Mouse (Mus musculus): ENCODE measurements at regions not wholly inside any gene's neighbourhood (a gene's known extent, or its start where the extent isn't known, plus 50 kb on each side); places are given as distances from the start of the nearest gene placed in this dataset.

DNA sequence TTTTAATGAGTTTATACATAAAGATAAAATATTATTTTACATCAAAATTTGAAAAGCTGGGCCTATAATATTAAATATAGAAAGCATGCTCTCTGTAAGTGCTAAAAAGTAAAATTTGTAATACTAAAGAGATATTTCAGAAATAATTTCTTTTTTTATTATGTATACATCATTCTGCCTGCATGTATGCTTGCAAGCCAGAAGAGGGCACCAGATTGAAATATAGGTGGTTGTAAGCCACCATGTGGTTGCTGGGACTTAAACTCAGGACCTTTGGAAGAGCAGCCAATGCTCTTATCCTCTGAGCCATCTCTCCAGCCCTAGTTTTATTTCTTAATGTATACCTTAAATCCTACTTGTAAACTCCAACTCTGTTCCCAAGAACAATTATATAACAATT is 231.7 kb upstream of the Pitrm1 start:
- ATAC-seq (ENCODE audit: insufficient read depth, low FRiP score, low TSS enrichment) (no peak), DNase-seq (ENCODE audit: low spot score) (no peak)
- H3K36me3 ChIP-seq (ENCODE audit: control insufficient read depth, insufficient read depth, low read length): no peaks in the 10 kb centered on the region
- no peak overlapping the region for H3K9ac ChIP-seq (ENCODE audit: low read length)
- H3K4me1 ChIP-seq (ENCODE audit: control insufficient read depth, insufficient read depth, low read length): no peaks in the 10 kb centered on the region
- no peak overlapping the region for H3K27ac ChIP-seq (ENCODE audit: low read depth, low read length)
- H3K4me2 ChIP-seq (ENCODE audit: low read depth): no peak overlapping the region
- H3K4me3 ChIP-seq (ENCODE audit: low read depth, low read length): no peak overlapping the region
- H3K27me3 ChIP-seq (ENCODE audit: control insufficient read depth, insufficient read depth, low read length): no peaks in the 10 kb centered on the region
- no peaks in the 10 kb centered on the region for H3K9me3 ChIP-seq (ENCODE audit: control insufficient read depth, low read length)

DNA sequence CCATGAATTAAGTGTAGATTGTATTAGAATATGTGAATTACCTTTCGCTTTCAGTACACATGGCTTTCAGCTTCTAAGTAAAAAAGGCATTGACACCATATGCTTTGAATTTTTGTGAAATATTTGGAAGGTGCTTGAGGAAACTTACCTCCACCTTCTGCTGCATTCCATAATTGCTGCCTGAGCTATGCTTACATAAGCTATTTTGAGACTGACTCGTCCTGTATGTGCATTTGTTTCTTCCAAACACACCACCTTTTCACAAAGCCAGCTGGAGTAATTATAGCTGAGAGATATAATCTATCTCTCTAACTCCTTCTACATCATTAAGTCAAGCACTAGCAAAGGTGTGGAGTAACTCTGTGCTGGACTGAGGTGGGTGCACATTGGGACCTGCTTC is 224.0 kb upstream of the Pitrm1 start:
- H3K9ac ChIP-seq (ENCODE audit: low read length): no peak overlapping the region
- no peak overlapping the region for H3K27ac ChIP-seq (ENCODE audit: low read depth, low read length)
- ATAC-seq (ENCODE audit: insufficient read depth, low FRiP score, low TSS enrichment) (no peak), DNase-seq (ENCODE audit: low spot score) (no peak)
- no peaks in the 10 kb centered on the region for H3K4me1 ChIP-seq (ENCODE audit: control insufficient read depth, insufficient read depth, low read length)
- no peaks in the 10 kb centered on the region for H3K9me3 ChIP-seq (ENCODE audit: control insufficient read depth, low read length)
- WGBS: 90% methylated on average over 2 of the region's 2 CpGs
- H3K27me3 ChIP-seq (ENCODE audit: control insufficient read depth, insufficient read depth, low read length): no peaks in the 10 kb centered on the region
- H3K4me3 ChIP-seq (ENCODE audit: low read depth, low read length): no peak overlapping the region
- H3K4me2 ChIP-seq (ENCODE audit: low read depth): no peak overlapping the region
- H3K36me3 ChIP-seq (ENCODE audit: control insufficient read depth, insufficient read depth, low read length): no peaks in the 10 kb centered on the region

DNA sequence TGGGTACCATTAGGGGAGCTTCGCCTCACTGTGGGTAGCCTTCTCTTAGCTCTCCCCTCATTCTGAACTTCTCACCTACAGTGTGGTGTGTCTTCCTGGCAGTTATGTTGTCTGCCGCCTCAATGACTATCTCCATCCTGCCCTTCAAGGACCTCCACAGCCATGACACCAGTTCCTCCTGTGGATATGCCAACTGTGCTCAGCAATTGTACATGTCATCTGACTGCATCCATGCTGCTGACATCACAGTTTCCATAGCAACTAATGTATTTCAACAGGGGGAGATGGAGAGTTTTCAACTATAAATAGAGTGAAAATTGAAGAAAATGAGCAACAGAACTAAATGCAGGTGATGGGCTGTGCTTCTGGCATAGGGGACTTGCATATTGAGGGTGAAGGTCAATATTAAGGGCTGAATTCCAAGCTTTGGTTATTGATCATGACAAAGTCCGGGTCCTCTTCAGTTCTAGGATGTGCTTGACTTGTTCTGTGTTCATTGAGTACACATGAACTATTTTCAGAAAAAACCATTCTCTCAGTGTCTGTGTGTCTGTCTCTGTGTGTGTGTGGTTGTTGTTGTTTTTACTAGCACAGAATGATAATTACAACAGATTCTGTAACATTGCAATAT is 217.5 kb upstream of the Pitrm1 start:
- DNase-seq (ENCODE audit: low spot score): no peak
- H3K36me3 ChIP-seq (ENCODE audit: control insufficient read depth, insufficient read depth, low read length): no peaks in the 10 kb centered on the region
- 92% methylated on average over 3 of the region's 3 CpGs for WGBS

DNA sequence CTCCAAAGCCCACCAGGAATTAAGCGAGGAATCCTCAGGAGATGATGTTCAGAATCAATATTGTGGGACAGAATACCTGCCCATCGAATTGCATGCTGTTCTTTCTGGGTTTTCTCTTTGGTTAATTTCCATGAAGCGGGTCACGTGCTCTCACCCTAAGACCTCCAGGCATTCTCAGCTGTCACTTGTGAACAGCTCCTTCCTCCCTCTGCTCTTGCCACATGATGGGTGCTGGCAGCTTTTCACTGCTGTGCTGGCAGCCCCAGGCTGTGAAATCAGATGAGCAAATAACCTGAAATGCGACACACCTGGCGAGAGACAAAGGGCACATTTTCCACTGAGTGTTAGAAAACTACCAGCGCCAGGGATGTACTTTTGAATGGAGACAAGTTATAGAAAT is 207.8 kb upstream of the Pitrm1 start:
- DNase-seq (ENCODE audit: low spot score) (no peak), ATAC-seq (ENCODE audit: insufficient read depth, low FRiP score, low TSS enrichment) (no peak)
- no peak overlapping the region for H3K9ac ChIP-seq (ENCODE audit: low read length)
- H3K4me2 ChIP-seq (ENCODE audit: low read depth): no peak overlapping the region
- WGBS: 82% methylated on average over 7 of the region's 7 CpGs
- no peak overlapping the region for H3K27ac ChIP-seq (ENCODE audit: low read depth, low read length)
- no peaks in the 10 kb centered on the region for H3K27me3 ChIP-seq (ENCODE audit: control insufficient read depth, insufficient read depth, low read length)
- H3K4me3 ChIP-seq (ENCODE audit: low read depth, low read length): no peak overlapping the region
- H3K4me1 ChIP-seq (ENCODE audit: control insufficient read depth, insufficient read depth, low read length): no peaks in the 10 kb centered on the region
- H3K9me3 ChIP-seq (ENCODE audit: control insufficient read depth, low read length): no peaks in the 10 kb centered on the region
- H3K36me3 ChIP-seq (ENCODE audit: control insufficient read depth, insufficient read depth, low read length): no peaks in the 10 kb centered on the region

More for the DNA sequence above, 217.5 kb upstream of the Pitrm1 start:
- no peak overlapping the region for H3K9ac ChIP-seq (ENCODE audit: low read length)
- H3K4me2 ChIP-seq (ENCODE audit: low read depth): no peak overlapping the region
- no peak for ATAC-seq (ENCODE audit: insufficient read depth, low FRiP score, low TSS enrichment)
- H3K27ac ChIP-seq (ENCODE audit: low read depth, low read length): no peak overlapping the region
- no peaks in the 10 kb centered on the region for H3K4me1 ChIP-seq (ENCODE audit: control insufficient read depth, insufficient read depth, low read length)
- H3K4me3 ChIP-seq (ENCODE audit: low read depth, low read length): no peak overlapping the region
- no peaks in the 10 kb centered on the region for H3K27me3 ChIP-seq (ENCODE audit: control insufficient read depth, insufficient read depth, low read length)
- no peaks in the 10 kb centered on the region for H3K9me3 ChIP-seq (ENCODE audit: control insufficient read depth, low read length)

DNA sequence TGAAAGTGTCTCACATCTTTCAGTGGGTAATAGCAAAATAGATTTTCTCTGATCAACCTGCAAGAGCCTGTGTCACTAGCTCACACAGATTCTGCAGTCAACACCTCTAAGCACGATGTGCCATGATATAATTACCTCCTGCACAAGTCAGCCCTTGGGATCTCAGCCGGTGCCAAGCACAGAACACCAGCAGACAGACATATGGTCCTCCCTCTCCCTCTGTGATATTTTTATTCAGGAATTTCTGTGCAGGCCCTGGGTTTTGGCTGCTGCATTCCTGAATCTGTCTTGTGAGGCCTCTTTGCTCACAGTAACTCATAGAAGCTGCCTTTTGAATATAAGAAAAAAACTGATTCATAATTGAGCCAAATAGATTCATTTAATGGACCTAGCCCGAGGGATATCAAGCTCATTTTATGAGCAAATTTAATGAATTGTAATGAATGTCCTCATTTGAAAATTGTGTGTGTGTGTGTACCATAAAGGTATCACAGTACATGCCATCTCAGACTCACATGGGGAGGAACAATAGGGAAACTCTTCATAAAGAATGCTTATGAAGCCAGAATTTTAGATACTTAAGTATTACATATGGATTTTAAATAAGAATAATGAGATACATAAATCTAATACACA is 206.7 kb upstream of the Pitrm1 start:
- no peaks in the 10 kb centered on the region for H3K36me3 ChIP-seq (ENCODE audit: control insufficient read depth, insufficient read depth, low read length)
- no peak for ATAC-seq (ENCODE audit: insufficient read depth, low FRiP score, low TSS enrichment)
- no peak overlapping the region for H3K9ac ChIP-seq (ENCODE audit: low read length)
- H3K4me3 ChIP-seq (ENCODE audit: low read depth, low read length): no peak overlapping the region
- H3K9me3 ChIP-seq (ENCODE audit: control insufficient read depth, low read length): no peaks in the 10 kb centered on the region
- H3K4me2 ChIP-seq (ENCODE audit: low read depth): no peak overlapping the region
- no peaks in the 10 kb centered on the region for H3K27me3 ChIP-seq (ENCODE audit: control insufficient read depth, insufficient read depth, low read length)
- no peaks in the 10 kb centered on the region for H3K4me1 ChIP-seq (ENCODE audit: control insufficient read depth, insufficient read depth, low read length)
- WGBS: 76% methylated on average over 3 of the region's 3 CpGs
- DNase-seq (ENCODE audit: low spot score): no peak
- H3K27ac ChIP-seq (ENCODE audit: low read depth, low read length): no peak overlapping the region

DNA sequence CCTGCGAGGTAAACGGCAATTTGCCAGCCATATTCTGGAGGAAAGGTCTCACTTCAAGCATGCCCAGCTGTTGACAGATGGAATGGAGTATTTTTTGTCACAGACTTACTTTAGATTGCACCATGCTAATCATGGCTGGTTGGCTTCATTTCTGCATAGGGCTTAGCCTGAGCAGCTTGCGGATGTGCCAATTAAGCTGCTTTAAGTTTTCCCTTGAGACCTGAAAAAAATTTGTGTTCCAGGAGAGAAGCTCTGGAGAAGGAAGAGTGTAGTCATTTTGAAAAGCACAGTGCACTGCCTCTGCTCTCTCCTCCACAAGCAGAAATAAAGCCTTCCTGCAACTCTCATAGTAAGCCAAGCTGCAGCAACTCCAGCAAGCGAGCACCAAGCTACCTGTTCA is 182.8 kb upstream of the Pitrm1 start:
- no peak for DNase-seq (ENCODE audit: low spot score)
- 95% methylated on average over 4 of the region's 4 CpGs for WGBS
- H3K4me3 ChIP-seq (ENCODE audit: low read depth, low read length): no peak overlapping the region
- H3K9ac ChIP-seq (ENCODE audit: low read length): no peak overlapping the region
- H3K27ac ChIP-seq (ENCODE audit: low read depth, low read length): no peak overlapping the region
- H3K4me2 ChIP-seq (ENCODE audit: low read depth): no peak overlapping the region
- H3K9me3 ChIP-seq (ENCODE audit: control insufficient read depth, low read length): no peaks in the 10 kb centered on the region
- no peaks in the 10 kb centered on the region for H3K4me1 ChIP-seq (ENCODE audit: control insufficient read depth, insufficient read depth, low read length)
- ATAC-seq (ENCODE audit: insufficient read depth, low FRiP score, low TSS enrichment): no peak
- H3K36me3 ChIP-seq (ENCODE audit: control insufficient read depth, insufficient read depth, low read length): no peaks in the 10 kb centered on the region
- H3K27me3 ChIP-seq (ENCODE audit: control insufficient read depth, insufficient read depth, low read length): no peaks in the 10 kb centered on the region

DNA sequence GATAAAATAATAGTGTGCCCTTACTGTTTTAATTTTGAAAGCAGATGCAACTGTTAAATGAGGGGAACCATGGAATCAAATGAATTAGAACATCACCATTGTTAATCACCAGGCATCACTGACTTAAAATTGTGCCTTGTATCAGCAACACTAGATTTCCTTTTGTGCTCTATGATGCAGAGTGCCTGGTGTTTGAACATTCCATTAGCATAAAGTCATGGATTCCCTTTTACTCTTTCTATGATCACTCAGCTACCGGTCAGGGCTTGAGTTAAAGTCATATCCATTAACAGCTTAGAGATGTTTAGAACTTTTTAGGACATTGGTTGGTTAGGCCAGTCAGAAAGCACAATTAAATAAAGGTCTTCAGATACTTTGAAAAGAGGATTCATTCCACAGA is 180.3 kb upstream of the Pitrm1 start:
- DNase-seq (ENCODE audit: low spot score): no peak
- WGBS: 90% methylated on average over 1 of the region's 1 CpGs
- H3K9me3 ChIP-seq (ENCODE audit: control insufficient read depth, low read length): no peaks in the 10 kb centered on the region
- no peak overlapping the region for H3K4me2 ChIP-seq (ENCODE audit: low read depth)
- no peaks in the 10 kb centered on the region for H3K36me3 ChIP-seq (ENCODE audit: control insufficient read depth, insufficient read depth, low read length)
- no peaks in the 10 kb centered on the region for H3K27me3 ChIP-seq (ENCODE audit: control insufficient read depth, insufficient read depth, low read length)
- no peaks in the 10 kb centered on the region for H3K4me1 ChIP-seq (ENCODE audit: control insufficient read depth, insufficient read depth, low read length)
- H3K9ac ChIP-seq (ENCODE audit: low read length): no peak overlapping the region
- no peak overlapping the region for H3K4me3 ChIP-seq (ENCODE audit: low read depth, low read length)
- H3K27ac ChIP-seq (ENCODE audit: low read depth, low read length): no peak overlapping the region
- no peak for ATAC-seq (ENCODE audit: insufficient read depth, low FRiP score, low TSS enrichment)

DNA sequence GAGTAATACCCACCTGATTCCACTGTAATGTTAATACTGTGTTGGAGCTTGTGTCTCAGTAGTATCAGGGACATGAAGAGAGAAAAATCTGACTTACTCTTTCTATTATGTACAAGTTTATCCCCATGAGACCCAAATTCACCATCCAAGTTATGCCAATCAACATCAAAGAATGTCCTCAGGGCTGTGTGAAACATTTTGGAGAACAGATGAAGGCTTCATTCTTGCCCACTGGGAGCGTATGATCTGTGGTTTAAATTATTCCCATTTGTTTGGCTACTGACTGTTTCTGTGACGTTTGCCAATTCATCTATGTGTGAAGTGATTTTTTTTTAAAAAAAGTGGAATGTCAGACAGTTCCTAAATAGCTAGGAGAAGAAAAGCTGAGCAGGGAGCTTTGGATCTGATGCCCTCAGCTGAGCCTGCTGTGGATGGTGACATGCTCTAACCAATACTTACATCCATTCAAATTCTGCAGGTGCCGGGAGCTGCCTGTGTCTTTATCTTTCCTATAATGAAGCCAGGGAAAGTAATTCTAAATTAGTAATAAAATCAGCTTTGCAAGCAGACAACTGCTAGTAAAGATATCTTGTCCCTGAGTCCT is 173.3 kb upstream of the Pitrm1 start:
- no peak for ATAC-seq (ENCODE audit: insufficient read depth, low FRiP score, low TSS enrichment)
- H3K9me3 ChIP-seq (ENCODE audit: control insufficient read depth, low read length): no peaks in the 10 kb centered on the region
- DNase-seq (ENCODE audit: low spot score): no peak

DNA sequence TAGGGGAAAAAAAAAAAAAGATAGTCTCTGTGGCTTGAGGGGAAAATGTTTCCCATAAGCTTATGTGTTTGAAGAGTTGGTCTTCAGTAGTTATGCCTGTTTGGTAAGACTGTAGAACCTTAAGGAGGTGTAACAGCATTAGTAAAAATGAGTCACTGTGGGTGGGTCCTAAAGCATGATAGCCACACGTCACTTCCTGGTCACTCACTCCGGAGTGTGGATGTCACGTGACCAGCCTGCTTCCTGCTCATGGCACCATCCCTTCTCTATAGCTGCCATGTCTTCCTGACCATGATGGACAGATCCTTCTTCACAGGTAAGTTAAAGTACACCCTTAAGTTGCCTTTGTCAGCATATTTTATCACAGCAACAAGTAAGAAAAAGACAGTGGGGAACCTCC is 170.0 kb upstream of the Pitrm1 start:
- Histone ChIP-seq H3K27ac (ENCODE audit: low read depth, low read length) (no peak overlapping the region), H3K27me3 (ENCODE audit: control insufficient read depth, insufficient read depth, low read length) (no peaks in the 10 kb centered on the region), H3K4me1 (ENCODE audit: control insufficient read depth, insufficient read depth, low read length) (no peaks in the 10 kb centered on the region), H3K9ac (ENCODE audit: low read length) (no peak overlapping the region), H3K9me3 (ENCODE audit: control insufficient read depth, low read length) (no peaks in the 10 kb centered on the region), H3K4me2 (ENCODE audit: low read depth) (no peak overlapping the region), H3K36me3 (ENCODE audit: control insufficient read depth, insufficient read depth, low read length) (no peaks in the 10 kb centered on the region), H3K4me3 (ENCODE audit: low read depth, low read length) (no peak overlapping the region)
- WGBS: 96% methylated on average over 3 of the region's 3 CpGs
- DNase-seq (ENCODE audit: low spot score) (no peak), ATAC-seq (ENCODE audit: insufficient read depth, low FRiP score, low TSS enrichment) (no peak)

More for the DNA sequence above, 173.3 kb upstream of the Pitrm1 start:
- Histone ChIP-seq H3K27me3 (ENCODE audit: control insufficient read depth, insufficient read depth, low read length) (no peaks in the 10 kb centered on the region), H3K27ac (ENCODE audit: low read depth, low read length) (no peak overlapping the region), H3K4me3 (ENCODE audit: low read depth, low read length) (no peak overlapping the region), H3K9ac (ENCODE audit: low read length) (no peak overlapping the region), H3K4me2 (ENCODE audit: low read depth) (no peak overlapping the region), H3K36me3 (ENCODE audit: control insufficient read depth, insufficient read depth, low read length) (no peaks in the 10 kb centered on the region), H3K4me1 (ENCODE audit: control insufficient read depth, insufficient read depth, low read length) (no peaks in the 10 kb centered on the region)
- WGBS: 76% methylated on average over 3 of the region's 3 CpGs

All from neural tube, embryonic 11.5 days (tissue).